Mouse (Mus musculus) heart, adult 8-10 months (tissue): ENCODE results near the gene Sparc. TPM values are rescaled to one million over a fixed set of nuclear protein-coding genes. Genes with fewer than 3 reads are reported as not detected.

Experiments used
- DNase-seq: peaks from one replicate; pipeline ENCODE4 v3.0.0; 2022; ENCODE audit warnings: low spot score
- total RNA-seq, 4 experiments: library from RNA; stranded (reverse); gene quantifications; 2 replicates each; pipeline ENCODE4 v1.2.4; 2022

The Sparc gene
- total RNA-seq, 4 experiments from 2014 or later = 202 to 357 (median 299) TPM

GRCm38 (mm10) chr11:55365840-55366239 is 57.1 kb downstream of the Sparc start:
- no peak for DNase-seq

GRCm38 (mm10) chr11:55365242-55365641 is 57.7 kb downstream of the Sparc start:
- no peak for DNase-seq

GRCm38 (mm10) chr11:55364662-55365061 is 58.3 kb downstream of the Sparc start:
- no peak for DNase-seq

- no peak for DNase-seq
These were observed 64.7 kb downstream of the Sparc start for GRCm38 (mm10) chr11:55358094-55358783.

- DNase-seq = no peak
These were observed 66.1 kb downstream of the Sparc start for GRCm38 (mm10) chr11:55356846-55357245.

Other genes with a start within 250 kb of the Sparc start
- 10 to 100 TPM in 3 of 4 experiments, 1 to 10 TPM in 1; 10.0 to 14.0 (median 12.0) TPM for gene Slc36a2, start 238.1 kb downstream of the Sparc start, total RNA-seq
- gene Slc36a1, start 218.8 kb downstream of the Sparc start, total RNA-seq = 10 to 100 TPM in 3 of 4 experiments, 1 to 10 TPM in 1; 8.8 to 12.1 (median 10.4) TPM
- under 1 TPM; 0.08 to 0.20 (median 0.11) TPM for gene Fat2, start 86.6 kb downstream of the Sparc start, total RNA-seq
- 100 to 1,000 TPM in 3 of 4 experiments, 10 to 100 TPM in 1; 94.6 to 115 (median 104) TPM for gene Atox1, start 38.1 kb upstream of the Sparc start, total RNA-seq
- 10 to 100 TPM; 39.4 to 45.2 (median 42.4) TPM for gene G3bp1, start 46.5 kb upstream of the Sparc start, total RNA-seq
- not detected for gene Glra1, start 185.0 kb upstream of the Sparc start, total RNA-seq